Mouse (Mus musculus) G1E (cell line): ENCODE measurements at regions not wholly inside any gene's neighbourhood (a gene's known extent, or its start where the extent isn't known, plus 50 kb on each side); places are given as distances from the start of the nearest gene placed in this dataset.

Source experiments
- ATAC-seq: 2 replicates; pipeline ENCODE4 v1.8.0; 2016; ENCODE audit warnings: mild to moderate bottlenecking; ENCODE audit not compliant: insufficient number of reproducible peaks, poor library complexity, low FRiP score, severe bottlenecking; ENCODE audit errors: extremely low read depth
- DNase-seq: peaks from one replicate; pipeline ENCODE4 v3.0.0; 2012; ENCODE audit warnings: low spot score
- H3K27me3 ChIP-seq: 2 replicates; pipeline ENCODE4 v1.6.1; 2012; ENCODE audit warnings: mild to moderate bottlenecking, low read length, inconsistent platforms; ENCODE audit not compliant: insufficient read depth
- H3K36me3 ChIP-seq: replicated peaks from 2 replicates; pipeline ENCODE3; 2012; ENCODE audit warnings: mild to moderate bottlenecking, inconsistent platforms
- H3K4me1 ChIP-seq: 2 replicates; pipeline ENCODE4 v1.6.1; 2012; ENCODE audit warnings: low read depth, low read length, inconsistent platforms, mixed read lengths; ENCODE audit not compliant: insufficient read depth
- H3K4me3 ChIP-seq: 2 replicates; pipeline ENCODE4 v1.5.1; 2012; ENCODE audit warnings: low read depth, mild to moderate bottlenecking, inconsistent platforms, low read length, moderate library complexity, mixed read lengths
- H3K9me3 ChIP-seq: replicated peaks from 2 replicates; pipeline ENCODE4 v1.6.1; 2012; ENCODE audit warnings: inconsistent platforms
- CTCF ChIP-seq: IDR thresholded peaks from 2 replicates; pipeline ENCODE4 v1.5.1; 2012; ENCODE audit warnings: low read depth, low read length, inconsistent platforms, mixed read lengths
- GATA1 ChIP-seq: IDR thresholded peaks from 2 replicates; pipeline ENCODE4 v1.6.1; 2012; ENCODE audit warnings: borderline replicate concordance, low read length, inconsistent platforms, mixed read lengths
- GATA2 ChIP-seq: IDR thresholded peaks from 2 replicates; pipeline ENCODE4 v1.6.1; 2012; ENCODE audit warnings: low read depth, low read length, inconsistent platforms, borderline replicate concordance
- POLR2AphosphoS5 ChIP-seq: IDR thresholded peaks from 2 replicates; pipeline ENCODE4 v1.6.1; 2012; ENCODE audit warnings: low read depth, low read length, inconsistent platforms; ENCODE audit not compliant: insufficient replicate concordance
- TAL1 ChIP-seq: conservative IDR thresholded peaks from 2 replicates; pipeline ENCODE4 v1.6.1; 2012; ENCODE audit warnings: low read depth, low read length, inconsistent platforms, mixed read lengths

- TF ChIP-seq GATA2 (no peak), TAL1 (no peak), GATA1 (no peak), CTCF (no peak), POLR2AphosphoS5 (no peak)
- no peak for ATAC-seq
- Histone ChIP-seq H3K9me3 (peaks cover 91% of the 10 kb centered on the region), H3K36me3 (no peaks in the 10 kb centered on the region), H3K27me3 (no peaks in the 10 kb centered on the region), H3K4me1 (no peaks in the 10 kb centered on the region), H3K4me3 (no peak overlapping the region)
- no peak for DNase-seq
These were observed 185.2 kb downstream of the Gm26897 start for GRCm38 (mm10) chr5:111918888-111919287.

- Histone ChIP-seq H3K9me3 (peaks cover 94% of the 10 kb centered on the region), H3K27me3 (no peaks in the 10 kb centered on the region), H3K4me3 (no peak overlapping the region; the same call in 1 of the 2 replicates), H3K36me3 (no peaks in the 10 kb centered on the region), H3K4me1 (no peaks in the 10 kb centered on the region)
- no peak for DNase-seq
- ATAC-seq, result no peak
- TF ChIP-seq GATA2 (no peak), TAL1 (no peak), CTCF (no peak), POLR2AphosphoS5 (no peak), GATA1 (no peak)
These were observed 189.4 kb downstream of the Gm26897 start for GRCm38 (mm10) chr5:111922991-111923701.

GRCm38 (mm10) chr5:111925757-111926156 lies 192.0 kb downstream of the Gm26897 start:
- TF ChIP-seq CTCF (no peak), GATA1 (no peak), POLR2AphosphoS5 (no peak), GATA2 (no peak), TAL1 (no peak)
- ATAC-seq (no peak), DNase-seq (no peak)
- Histone ChIP-seq H3K4me1 (no peaks in the 10 kb centered on the region), H3K36me3 (no peaks in the 10 kb centered on the region), H3K9me3 (peaks cover 94% of the 10 kb centered on the region), H3K4me3 (no peak overlapping the region), H3K27me3 (no peaks in the 10 kb centered on the region)

GRCm38 (mm10) chr5:111929180-111929990 lies 195.7 kb downstream of the Gm26897 start:
- no peak overlapping the region for H3K4me3 ChIP-seq
- no peak for ATAC-seq

GRCm38 (mm10) chr5:111929991-111930339 lies 196.2 kb downstream of the Gm26897 start:
- TF ChIP-seq GATA2, result no peak
- no peak for TF ChIP-seq TAL1
- TF ChIP-seq CTCF, result no peak
- no peak for TF ChIP-seq POLR2AphosphoS5
- no peak for TF ChIP-seq GATA1
- Histone ChIP-seq H3K27me3 (no peaks in the 10 kb centered on the region), H3K36me3 (no peaks in the 10 kb centered on the region), H3K4me3 (no peak overlapping the region), H3K9me3 (peaks cover 80% of the 10 kb centered on the region), H3K4me1 (no peaks in the 10 kb centered on the region)
- no peak for DNase-seq
- no peak for ATAC-seq

More at GRCm38 (mm10) chr5:111929180-111929990, 195.7 kb downstream of the Gm26897 start:
- H3K9me3 ChIP-seq, result peaks cover 79% of the 10 kb centered on the region
- H3K27me3 ChIP-seq, result no peaks in the 10 kb centered on the region
- H3K4me1 ChIP-seq, result no peaks in the 10 kb centered on the region
- TF ChIP-seq POLR2AphosphoS5 (no peak), TAL1 (no peak), CTCF (no peak), GATA2 (no peak), GATA1 (no peak)
- DNase-seq, result no peak
- H3K36me3 ChIP-seq, result no peaks in the 10 kb centered on the region

DNA sequence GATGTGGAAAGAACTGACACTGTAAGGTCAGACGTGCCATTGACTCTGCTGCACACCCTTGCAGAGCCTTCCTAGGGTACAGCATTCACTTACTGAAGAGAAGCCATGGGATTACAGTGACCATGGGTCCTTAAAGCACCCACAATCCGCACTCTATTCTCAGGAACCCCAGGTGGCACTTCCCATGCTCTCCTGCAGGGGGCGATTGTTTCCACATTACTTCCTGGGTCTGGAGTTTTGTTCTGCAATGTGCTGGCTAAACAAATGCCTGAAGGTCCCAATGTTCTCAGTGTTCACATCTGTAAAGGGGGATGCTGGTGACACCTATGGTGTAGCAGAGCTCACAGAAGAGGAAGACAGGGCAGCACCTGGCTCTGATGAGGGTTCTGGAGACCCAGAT lies 198.0 kb downstream of the Gm26897 start:
- DNase-seq, result no peak
- TF ChIP-seq TAL1 (no peak), CTCF (no peak), GATA1 (no peak), POLR2AphosphoS5 (no peak), GATA2 (no peak)
- no peaks in the 10 kb centered on the region for H3K27me3 ChIP-seq
- H3K4me3 ChIP-seq, result no peak overlapping the region
- peaks cover 80% of the 10 kb centered on the region for H3K9me3 ChIP-seq
- no peak for ATAC-seq
- H3K4me1 ChIP-seq, result no peaks in the 10 kb centered on the region
- H3K36me3 ChIP-seq, result no peaks in the 10 kb centered on the region
